In genomic region chr5:34581671-34582313, GRCm38 (mm10) we compare ENCODE assay signal across 8 mouse cellular contexts. TPM values are rescaled to one million over a fixed set of nuclear protein-coding genes. Genes with fewer than 3 reads are reported as not detected.
DNase-seq lines count a peak whose midpoint lies in the region; ATAC-seq and TF ChIP-seq lines count a peak whose summit lies in the region.
"Not testable (repeated sequence)": the region's sequence is repeated elsewhere in the genome, so short reads cannot be mapped to it uniquely, and the experiment has no call there.

No protein-coding gene starts in this region.

- peak overlapping the region; percentile 35 for H3K4me2 ChIP-seq in lung, embryonic 14.5 days

- DNase-seq in 3134 (ENCODE audit: extremely low read depth, insufficient read length, low spot score): peak; percentile 63
- peak; percentile 43 to 59 for DNase-seq in adrenal gland, postnatal 36 days
- peak; percentile 36 for DNase-seq in embryo, embryonic 10.5 days (ENCODE audit: low spot score)
- DNase-seq in frontal cortex, adult 2 months (ENCODE audit: extremely low spot score in 1 of 2, low spot score in 1 of 2): peak; percentile 68 to 79
- not testable (repeated sequence) for DNase-seq in hindbrain, embryonic 10.5 days (ENCODE audit: low spot score)
- peak; percentile 51 to 64 for DNase-seq in left cerebral cortex, adult 18-20 months (ENCODE audit: low spot score in 2 of 2)
- DNase-seq in lung, embryonic 14.5 days: peak; percentile 81
- DNase-seq in ovary, postnatal 14 days (ENCODE audit: low spot score): peak; percentile 32

- H3K36me3 ChIP-seq in hindbrain, embryonic 10.5 days: peaks cover 17% of the 10 kb centered on the region
- H3K36me3 ChIP-seq in lung, embryonic 14.5 days (ENCODE audit: insufficient read depth): not testable (repeated sequence)

- not testable (repeated sequence) for H3K4me3 ChIP-seq in hindbrain, embryonic 10.5 days; lung, embryonic 14.5 days (ENCODE audit: low read depth, low read length)

- H3K4me1 ChIP-seq in hindbrain, embryonic 10.5 days (replicated peaks); lung, embryonic 14.5 days (ENCODE audit: insufficient read depth): not testable (repeated sequence)

- not testable (repeated sequence) for H3K9me3 ChIP-seq in hindbrain, embryonic 10.5 days; lung, embryonic 14.5 days (ENCODE audit: low read depth, low read length)

- H3K27me3 ChIP-seq in hindbrain, embryonic 10.5 days (ENCODE audit: insufficient read depth, poor library complexity, severe bottlenecking); lung, embryonic 14.5 days (ENCODE audit: insufficient read depth, low read length): not testable (repeated sequence)

- not testable (repeated sequence) for H3K9ac ChIP-seq in lung, embryonic 14.5 days

- not testable (repeated sequence) for TF ChIP-seq CTCF in lung, embryonic 14.5 days (IDR thresholded peaks at IDR 0.05; ENCODE audit: low read depth)

- WGBS in hindbrain, embryonic 10.5 days: 62% methylated on average over 10 of the region's 10 CpGs
- 25% methylated on average over 10 of the region's 10 CpGs for WGBS in lung, embryonic 14.5 days

- H3K27ac ChIP-seq in hindbrain, embryonic 10.5 days: peak overlapping the region; percentile 14; the same call in 1 of the 2 replicates
- H3K27ac ChIP-seq in lung, embryonic 14.5 days (ENCODE audit: low read depth): peak overlapping the region; percentile 85

- peak; percentile 94 for ATAC-seq in lung, embryonic 14.5 days (ENCODE audit: insufficient read depth)

RNA-seq across cellular contexts. Expression of gene Add1, which starts 8.3 kb away (rescaled TPM):
- 100 to 1,000 TPM; 141 to 156 TPM for total RNA-seq in adrenal gland, postnatal 36 days (2021)
- 331 and 332 TPM in 2 replicates for polyA plus RNA-seq in frontal cortex, adult 2 months (2012; rRNA removed)
- polyA plus RNA-seq in hindbrain, embryonic 10.5 days (2016; fragmentation: Nextera tagmentation; extraction: Ambion mirVana): 179 and 194 TPM in 2 replicates
- 100 to 1,000 TPM; 426 to 440 TPM for total RNA-seq in left cerebral cortex, adult 18-20 months (2021)
- polyA plus RNA-seq in lung, embryonic 14.5 days (2014; fragmentation: Nextera tagmentation; extraction: Ambion mirVana): 213 and 222 TPM in 2 replicates

RNA-seq across cellular contexts. Expression of gene Mfsd10, which starts 55.2 kb away (rescaled TPM):
- 10 to 100 TPM; 32.7 to 40.3 TPM for total RNA-seq in adrenal gland, postnatal 36 days (2021)
- polyA plus RNA-seq in frontal cortex, adult 2 months (2012; rRNA removed): 108 and 113 TPM in 2 replicates
- 86.8 and 92.9 TPM in 2 replicates for polyA plus RNA-seq in hindbrain, embryonic 10.5 days (2016; fragmentation: Nextera tagmentation; extraction: Ambion mirVana)
- 10 to 100 TPM; 43.4 to 45.7 TPM for total RNA-seq in left cerebral cortex, adult 18-20 months (2021)
- 128 and 138 TPM in 2 replicates for polyA plus RNA-seq in lung, embryonic 14.5 days (2014; fragmentation: Nextera tagmentation; extraction: Ambion mirVana)

RNA-seq across cellular contexts. Expression of gene Sh3bp2, which starts 56.2 kb away (rescaled TPM):
- 10 to 100 TPM; 15.4 to 17.3 TPM for total RNA-seq in adrenal gland, postnatal 36 days (2021)
- 3.5 and 4.8 TPM in 2 replicates for polyA plus RNA-seq in frontal cortex, adult 2 months (2012; rRNA removed)
- polyA plus RNA-seq in hindbrain, embryonic 10.5 days (2016; fragmentation: Nextera tagmentation; extraction: Ambion mirVana): 7.2 and 9.4 TPM in 2 replicates
- total RNA-seq in left cerebral cortex, adult 18-20 months (2021): 1 to 10 TPM; 2.4 to 2.9 TPM
- polyA plus RNA-seq in lung, embryonic 14.5 days (2014; fragmentation: Nextera tagmentation; extraction: Ambion mirVana): 7.6 and 15.0 TPM in 2 replicates
